In the genomic region with DNA sequence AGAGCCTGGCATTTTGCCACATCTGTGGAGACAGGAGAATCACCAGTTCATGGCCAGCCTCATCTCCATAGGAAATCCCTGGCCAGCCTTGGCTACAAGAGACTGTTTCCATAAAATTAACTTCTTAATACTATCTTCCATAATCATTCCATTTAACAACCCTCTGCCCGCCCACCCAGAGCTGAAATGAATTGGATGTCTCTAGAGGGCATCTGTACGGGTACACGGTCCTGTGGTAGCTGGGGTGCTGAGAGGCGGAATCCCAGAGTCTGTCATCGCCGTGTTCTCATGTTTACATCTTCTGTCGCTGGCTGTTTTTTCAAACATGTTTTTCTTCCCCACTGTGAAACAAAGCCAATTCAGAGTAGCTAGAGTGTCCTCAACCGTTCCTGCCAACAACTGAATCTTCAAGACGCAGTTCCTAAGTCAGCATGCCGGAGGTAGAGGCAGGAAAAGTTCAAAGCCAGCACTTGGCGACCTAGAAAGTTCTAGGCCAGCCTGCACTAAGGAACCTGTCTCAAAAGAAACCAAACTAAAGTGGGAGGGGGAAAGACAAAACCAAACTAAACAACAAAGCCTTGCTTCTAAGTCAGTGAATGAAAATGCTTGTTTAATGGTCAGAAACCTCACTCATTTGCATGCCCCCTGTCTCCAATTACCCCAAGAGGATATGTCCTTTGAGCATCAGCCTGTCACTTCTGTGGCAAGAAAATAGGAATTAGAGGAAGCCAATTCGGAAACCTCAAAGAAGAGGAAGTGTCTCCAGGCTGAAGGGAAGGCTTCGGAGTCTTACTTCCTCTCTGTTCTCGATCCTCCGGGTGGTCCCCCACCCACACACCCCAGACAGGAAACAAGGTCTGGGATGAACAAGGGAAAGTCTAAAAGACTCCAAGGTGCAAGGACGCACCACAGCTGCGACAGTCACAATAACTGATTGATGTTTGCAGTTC, we compare ENCODE assay signal across 10 mouse cellular contexts. TPM values are rescaled to one million over a fixed set of nuclear protein-coding genes. Genes with fewer than 3 reads are reported as not detected.
DNase-seq lines count a peak whose midpoint lies in the region; ATAC-seq lines count a peak whose summit lies in the region.
"Had no signal": no experiment of that assay in that cellular context is flagged by ENCODE, and none has a peak within 500 bp of the region (broad histone marks: within the 10 kb centered on the region; RNA-seq: fewer than 3 reads in every experiment).

No protein-coding gene starts in this region.

- H3K4me2 ChIP-seq in lung, embryonic 15.5 days = 0 out of 2 replicates have a peak overlapping the region, but pooled peaks have one; percentile 4
- H3K4me2 ChIP-seq: hindbrain, embryonic 15.5 days; neural tube, embryonic 13.5 days had no signal

- 49% methylated on average over 17 of the region's 17 CpGs for WGBS in lung, embryonic 15.5 days

- ATAC-seq in granulocyte monocyte progenitor cell, adult 5-6 weeks (replicated peaks; ENCODE audit: poor library complexity, severe bottlenecking) = peak; percentile 78
- no peak for ATAC-seq in lung, embryonic 15.5 days (ENCODE audit: borderline replicate concordance, extremely low read depth, low FRiP score, low TSS enrichment)

- H3K9ac ChIP-seq in lung, embryonic 15.5 days = no peak overlapping the region
- H3K9ac ChIP-seq: hindbrain, embryonic 15.5 days; neural tube, embryonic 13.5 days had no signal

- DNase-seq in spleen, adult 18-20 months = peak; percentile 25 to 33
- no peak for DNase-seq in spleen, adult 12 weeks (ENCODE audit: low spot score)
- DNase-seq in thymus, postnatal 25 days = peak; percentile 71
- DNase-seq in MN1 (ENCODE audit: low spot score) = no peak
- no peak for DNase-seq in gastrocnemius, adult 18-20 months (ENCODE audit: low spot score)
- DNase-seq in frontal cortex, adult 2 months (ENCODE audit: extremely low spot score in 1 of 2, low spot score in 1 of 2) = no peak

- H3K27ac ChIP-seq in lung, embryonic 15.5 days = peak overlapping the region; percentile 49
- H3K27ac ChIP-seq: hindbrain, embryonic 15.5 days; neural tube, embryonic 13.5 days had no signal

- H3K9me3 ChIP-seq in lung, embryonic 15.5 days = no peaks in the 10 kb centered on the region
- H3K9me3 ChIP-seq: hindbrain, embryonic 15.5 days; neural tube, embryonic 13.5 days had no signal

- H3K27me3 ChIP-seq in lung, embryonic 15.5 days = no peaks in the 10 kb centered on the region
- H3K27me3 ChIP-seq: hindbrain, embryonic 15.5 days; neural tube, embryonic 13.5 days had no signal

- no peaks in the 10 kb centered on the region for H3K36me3 ChIP-seq in lung, embryonic 15.5 days
- H3K36me3 ChIP-seq: hindbrain, embryonic 15.5 days; neural tube, embryonic 13.5 days had no signal

- H3K4me1 ChIP-seq in lung, embryonic 15.5 days = peaks cover 18% of the 10 kb centered on the region; the same call in 1 of the 2 replicates
- H3K4me1 ChIP-seq: hindbrain, embryonic 15.5 days had no signal

- no peak overlapping the region for H3K4me3 ChIP-seq in lung, embryonic 15.5 days
- H3K4me3 ChIP-seq: hindbrain, embryonic 15.5 days; neural tube, embryonic 13.5 days had no signal

RNA-seq across cellular contexts. Expression of a gene that starts 5.4 kb away (rescaled TPM):
- 302 and 383 TPM in 2 replicates for total RNA-seq in granulocyte monocyte progenitor cell, adult 5-6 weeks (2014; fragmentation: Nextera tagmentation)
- 365 and 381 TPM in 2 replicates for total RNA-seq in granulocyte monocyte progenitor cell, adult 5-6 weeks (2017)
- 427 and 430 TPM in 2 replicates for polyA plus RNA-seq in lung, embryonic 15.5 days (2015; fragmentation: Nextera tagmentation; extraction: Ambion mirVana)
- 100 to 1,000 TPM; 162 TPM for total RNA-seq in gastrocnemius, adult 18-20 months (2021)
- polyA plus RNA-seq in frontal cortex, adult 2 months (2012; rRNA removed) = 130 and 133 TPM in 2 replicates

Comparison
In these comparisons a context has a peak if more than half of its experiments do, and no peak if none do; other contexts are left out.
1. DNase-seq: peak in spleen, adult 18-20 months (2 of 2) and thymus, postnatal 25 days (single experiment); none in spleen, adult 12 weeks (single experiment), MN1 (single experiment), gastrocnemius, adult 18-20 months (single experiment) and frontal cortex, adult 2 months (0 of 2).